Mouse (Mus musculus): ENCODE measurements around the gene Apoc3. TPM values are rescaled to one million over a fixed set of nuclear protein-coding genes. Genes with fewer than 3 reads are reported as not detected.

Gene Apoc3
- total and polyA plus RNA-seq, 3 experiments: not detected

DNA sequence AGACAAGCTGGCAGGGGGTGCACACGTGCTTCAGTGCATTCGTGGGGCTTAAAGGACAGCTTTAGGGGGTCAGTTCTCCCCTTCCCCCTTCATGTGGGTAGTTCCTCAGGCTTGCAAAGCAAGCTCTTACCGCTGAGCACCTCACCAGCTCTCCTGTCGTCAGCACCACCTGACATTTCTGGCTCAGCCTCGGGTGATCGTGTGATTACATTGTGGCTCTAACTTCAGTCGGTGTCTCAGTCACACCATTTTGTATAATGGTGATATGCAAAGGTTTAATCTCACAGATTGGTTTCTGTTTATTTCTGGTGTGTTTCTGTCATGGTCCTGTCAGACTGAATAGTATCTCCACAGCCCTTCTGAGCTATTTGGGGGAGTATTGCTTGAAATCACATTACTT lies 36.5 kb downstream of the Apoc3 start:
- Histone ChIP-seq H3K27ac (ENCODE audit: insufficient read depth, low read depth) (no peak overlapping the region), H3K27me3 (replicated peaks) (no peaks in the 10 kb centered on the region), H3K9ac (ENCODE audit: insufficient read depth, low read depth) (no peak overlapping the region), H3K36me3 (replicated peaks in 1 of 2; ENCODE audit: control insufficient read depth in 1 of 2, insufficient read depth in 1 of 2, low read length in 1 of 2) (peaks cover 72 to 97% of the 10 kb centered on the region in 2 experiments), H3K79me2 (replicated peaks; ENCODE audit: control insufficient read depth, extremely low read depth, insufficient read depth, poor library complexity, severe bottlenecking) (no peaks in the 10 kb centered on the region), H3K4me3 (replicated peaks in 1 of 3; ENCODE audit: low read depth in 2 of 3, low read length in 2 of 3, poor library complexity in 1 of 3) (no peak overlapping the region), H3K4me1 (ENCODE audit: control insufficient read depth in 1 of 2, insufficient read depth in 2 of 2) (peaks cover 0 to 3% of the 10 kb centered on the region in 2 experiments; a peak in 1 of 4 replicates), H3K9me3 (replicated peaks; ENCODE audit: low read length) (no peaks in the 10 kb centered on the region), H3K4me2 (ENCODE audit: insufficient read depth, low read depth, poor library complexity, severe bottlenecking) (no peak overlapping the region)
- TF ChIP-seq MYC (IDR thresholded peaks at IDR 0.05; ENCODE audit: low read depth, low read length): no peak
- no peak for TF ChIP-seq UBTF (IDR thresholded peaks at IDR 0.05; ENCODE audit: low read depth, low read length)
- no peak for TF ChIP-seq MAX (IDR thresholded peaks at IDR 0.05; ENCODE audit: low read length)
- no peak for TF ChIP-seq TBP (conservative IDR thresholded peaks at IDR 0.05; ENCODE audit: low read depth, low read length)
- no peak for TF ChIP-seq GABPA (IDR thresholded peaks at IDR 0.05; ENCODE audit: insufficient replicate concordance, low read depth, low read length)
- no peak for TF ChIP-seq CHD2 (IDR thresholded peaks at IDR 0.05; ENCODE audit: low read length)
- TF ChIP-seq ELF1 (IDR thresholded peaks at IDR 0.05; ENCODE audit: low read depth, low read length): no peak
- TF ChIP-seq MEF2A (IDR thresholded peaks at IDR 0.05; ENCODE audit: borderline replicate concordance, low read depth, low read length): no peak
- TF ChIP-seq PAX5 (IDR thresholded peaks at IDR 0.05; ENCODE audit: low read length): no peak
- no peak for TF ChIP-seq ZMIZ1 (IDR thresholded peaks at IDR 0.05; ENCODE audit: low read depth, low read length)
- DNase-seq (ENCODE audit: extremely low read depth): no peak
- in situ Hi-C loops (cut with MboI; ENCODE audit: low pct_ligation_motif_present, low pct_unique_long_range_greater_than_20kb, low sequenced_read_pairs) (loop anchor here (5.0 kb wide), 1 partner anchor 207 kb away; no protein-coding TSS in a partner anchor), dilution Hi-C loops (cut with MboI; ENCODE audit: extremely low pct_ligation_motif_present, extremely low pct_unique_long_range_greater_than_20kb, low sequenced_read_pairs) (no loop called here)

- Histone ChIP-seq H3K9me3 (replicated peaks; ENCODE audit: low read length) (no peaks in the 10 kb centered on the region), H3K4me3 (replicated peaks in 1 of 3; ENCODE audit: low read depth in 2 of 3, low read length in 2 of 3, poor library complexity in 1 of 3) (no peak overlapping the region), H3K4me1 (ENCODE audit: control insufficient read depth in 1 of 2, insufficient read depth in 2 of 2) (peaks cover 0 to 5% of the 10 kb centered on the region in 2 experiments; a peak in 1 of 4 replicates), H3K4me2 (ENCODE audit: insufficient read depth, low read depth, poor library complexity, severe bottlenecking) (no peak overlapping the region), H3K9ac (ENCODE audit: insufficient read depth, low read depth) (no peak overlapping the region), H3K27me3 (replicated peaks) (no peaks in the 10 kb centered on the region), H3K27ac (ENCODE audit: insufficient read depth, low read depth) (no peak overlapping the region), H3K36me3 (replicated peaks in 1 of 2; ENCODE audit: control insufficient read depth in 1 of 2, insufficient read depth in 1 of 2, low read length in 1 of 2) (peaks cover 73 to 97% of the 10 kb centered on the region in 2 experiments), H3K79me2 (replicated peaks; ENCODE audit: control insufficient read depth, extremely low read depth, insufficient read depth, poor library complexity, severe bottlenecking) (no peaks in the 10 kb centered on the region)
- no peak for DNase-seq (ENCODE audit: extremely low read depth)
- dilution Hi-C loops (cut with MboI; ENCODE audit: extremely low pct_ligation_motif_present, extremely low pct_unique_long_range_greater_than_20kb, low sequenced_read_pairs) (no loop called here), in situ Hi-C loops (cut with MboI; ENCODE audit: low pct_ligation_motif_present, low pct_unique_long_range_greater_than_20kb, low sequenced_read_pairs) (loop anchor here (5.0 kb wide), 1 partner anchor 206 kb away; no protein-coding TSS in a partner anchor)
- TF ChIP-seq KAT2A (IDR thresholded peaks at IDR 0.05; ENCODE audit: insufficient replicate concordance, low read length) (no peak), POLR2AphosphoS2 (IDR thresholded peaks at IDR 0.05; ENCODE audit: low read depth, low read length) (no peak), MAFK (IDR thresholded peaks at IDR 0.05; ENCODE audit: insufficient replicate concordance, low read length) (no peak)
Observed at GRCm38 (mm10) chr9:46198461-46198860, 37.0 kb downstream of the Apoc3 start.

GRCm38 (mm10) chr9:46196699-46197169 lies 38.7 kb downstream of the Apoc3 start:
- dilution Hi-C loops (cut with MboI; ENCODE audit: extremely low pct_ligation_motif_present, extremely low pct_unique_long_range_greater_than_20kb, low sequenced_read_pairs): no loop called here
- DNase-seq (ENCODE audit: extremely low read depth): no peak
- Histone ChIP-seq H3K79me2 (replicated peaks; ENCODE audit: control insufficient read depth, extremely low read depth, insufficient read depth, poor library complexity, severe bottlenecking) (no peaks in the 10 kb centered on the region), H3K4me3 (replicated peaks in 1 of 3; ENCODE audit: low read depth in 2 of 3, low read length in 2 of 3, poor library complexity in 1 of 3) (no peak overlapping the region), H3K27ac (ENCODE audit: insufficient read depth, low read depth) (no peak overlapping the region), H3K4me1 (ENCODE audit: control insufficient read depth in 1 of 2, insufficient read depth in 2 of 2) (peaks cover 0 to 17% of the 10 kb centered on the region in 2 experiments; a peak in 2 of 4 replicates), H3K9ac (ENCODE audit: insufficient read depth, low read depth) (no peak overlapping the region), H3K27me3 (replicated peaks) (no peaks in the 10 kb centered on the region), H3K9me3 (replicated peaks; ENCODE audit: low read length) (no peaks in the 10 kb centered on the region), H3K4me2 (ENCODE audit: insufficient read depth, low read depth, poor library complexity, severe bottlenecking) (no peak overlapping the region), H3K36me3 (replicated peaks in 1 of 2; ENCODE audit: control insufficient read depth in 1 of 2, insufficient read depth in 1 of 2, low read length in 1 of 2) (peaks cover 64 to 84% of the 10 kb centered on the region in 2 experiments)
- in situ Hi-C loops (cut with MboI; ENCODE audit: low pct_ligation_motif_present, low pct_unique_long_range_greater_than_20kb, low sequenced_read_pairs): loop anchor here (5.0 kb wide), 1 partner anchor 204 kb away; no protein-coding TSS in a partner anchor
- no peak for TF ChIP-seq JUN (IDR thresholded peaks at IDR 0.05; ENCODE audit: insufficient read depth, low read depth, low read length)
- no peak for TF ChIP-seq SMC3 (IDR thresholded peaks at IDR 0.05; ENCODE audit: low read depth, low read length)
- TF ChIP-seq UBTF (IDR thresholded peaks at IDR 0.05; ENCODE audit: low read depth, low read length): no peak
- no peak for TF ChIP-seq ZNF384 (IDR thresholded peaks at IDR 0.05; ENCODE audit: low read depth, low read length)
- TF ChIP-seq MAZ (IDR thresholded peaks at IDR 0.05; ENCODE audit: low read depth, low read length): no peak
- no peak for TF ChIP-seq RAD21 (IDR thresholded peaks at IDR 0.05; ENCODE audit: low read depth, low read length)

Data from CH12.LX (cell line).